Mouse (Mus musculus) testis, adult 2 months (tissue): ENCODE data around the gene Rdh16f2. TPM values are rescaled to one million over a fixed set of nuclear protein-coding genes. Genes with fewer than 3 reads are reported as not detected.

Experiments
- H3K27ac ChIP-seq: fragments of 200-500 bp; 2 replicates; pipeline ENCODE4 v1.5.1; 2012; ENCODE audit warnings: low read depth, low read length; ENCODE audit not compliant: control insufficient read depth, insufficient read depth
- H3K27me3 ChIP-seq: fragments of 200-500 bp; 2 replicates; pipeline ENCODE4 v1.6.1; 2012; ENCODE audit warnings: mild to moderate bottlenecking, low read length, moderate library complexity; ENCODE audit not compliant: control insufficient read depth, insufficient read depth
- H3K36me3 ChIP-seq: fragments of 200-500 bp; 2 replicates; pipeline ENCODE4 v1.6.1; 2012; ENCODE audit warnings: mild to moderate bottlenecking, low read length; ENCODE audit not compliant: control insufficient read depth, insufficient read depth
- H3K4me1 ChIP-seq: fragments of 200-500 bp; 2 replicates; pipeline ENCODE4 v1.6.1; 2012; ENCODE audit warnings: low read length; ENCODE audit not compliant: control insufficient read depth, insufficient read depth
- H3K4me3 ChIP-seq: fragments of 200-500 bp; 2 replicates; pipeline ENCODE4 v1.5.1; 2012; ENCODE audit warnings: low read depth, mild to moderate bottlenecking, low read length, moderate library complexity, mixed read lengths; ENCODE audit not compliant: control insufficient read depth
- CTCF ChIP-seq: fragments of 200-500 bp; IDR thresholded peaks from 2 replicates; pipeline ENCODE4 v1.5.1; 2012; ENCODE audit warnings: low read depth, mild to moderate bottlenecking, inconsistent platforms, low read length, moderate library complexity; ENCODE audit not compliant: control insufficient read depth, insufficient read depth, insufficient replicate concordance
- POLR2A ChIP-seq: fragments of 200-500 bp; IDR thresholded peaks from 2 replicates; pipeline ENCODE4 v1.6.1; 2012; ENCODE audit warnings: low read depth, mild to moderate bottlenecking, inconsistent platforms, low read length, moderate library complexity; ENCODE audit not compliant: control insufficient read depth
- polyA plus RNA-seq: library from polyadenylated mRNA; depleted of rRNA; stranded (reverse); fragments of >200 nt; gene quantifications from 2 replicates; pipeline ENCODE4 v1.2.3, GENCODE M21; 2012

Gene Rdh16f2
- polyA plus RNA-seq, 1 experiment = 0.23 TPM

GRCm38 (mm10) chr10:127896705-127897104 is 30.4 kb downstream of the Rdh16f2 start:
- no peak for TF ChIP-seq CTCF
- TF ChIP-seq POLR2A = no peak
- no peaks in the 10 kb centered on the region for H3K36me3 ChIP-seq

GRCm38 (mm10) chr10:127897506-127897905 is 31.2 kb downstream of the Rdh16f2 start:
- no peaks in the 10 kb centered on the region for H3K36me3 ChIP-seq
- no peaks in the 10 kb centered on the region for H3K4me1 ChIP-seq
- no peaks in the 10 kb centered on the region for H3K27me3 ChIP-seq
- no peak overlapping the region for H3K27ac ChIP-seq
- H3K4me3 ChIP-seq = no peak overlapping the region
- TF ChIP-seq POLR2A (no peak), CTCF (no peak)

More at GRCm38 (mm10) chr10:127896705-127897104, 30.4 kb downstream of the Rdh16f2 start:
- H3K4me3 ChIP-seq = no peak overlapping the region
- no peaks in the 10 kb centered on the region for H3K27me3 ChIP-seq
- H3K4me1 ChIP-seq = no peaks in the 10 kb centered on the region
- no peak overlapping the region for H3K27ac ChIP-seq

GRCm38 (mm10) chr10:127898218-127898617 is 31.9 kb downstream of the Rdh16f2 start, which contains the start of gene Sdr9c7:
TSS of gene Sdr9c7 (plus strand) at chr10:127898518.
- Histone ChIP-seq H3K4me3 (no peak within 1 kb of the TSS), H3K4me1 (peaks cover 2% of the 10 kb centered on the region; the same call in 1 of the 2 replicates), H3K27ac (no peak within 1 kb of the TSS), H3K27me3 (no peaks in the 10 kb centered on the region), H3K36me3 (no peaks in the 10 kb centered on the region)
- TF ChIP-seq CTCF = no peak

- Histone ChIP-seq H3K27ac (no peak overlapping the region), H3K27me3 (no peaks in the 10 kb centered on the region), H3K4me3 (no peak overlapping the region), H3K36me3 (no peaks in the 10 kb centered on the region), H3K4me1 (peaks cover 5% of the 10 kb centered on the region)
- TF ChIP-seq CTCF = no peak
- no peak for TF ChIP-seq POLR2A
Measured at GRCm38 (mm10) chr10:127899783-127900182, 33.5 kb downstream of the Rdh16f2 start.

GRCm38 (mm10) chr10:127901751-127902150 is 35.5 kb downstream of the Rdh16f2 start:
- Histone ChIP-seq H3K27me3 (no peaks in the 10 kb centered on the region), H3K27ac (no peak overlapping the region), H3K36me3 (no peaks in the 10 kb centered on the region), H3K4me3 (no peak overlapping the region), H3K4me1 (peaks cover 5% of the 10 kb centered on the region)
- no peak for TF ChIP-seq POLR2A
- TF ChIP-seq CTCF = no peak

DNA sequence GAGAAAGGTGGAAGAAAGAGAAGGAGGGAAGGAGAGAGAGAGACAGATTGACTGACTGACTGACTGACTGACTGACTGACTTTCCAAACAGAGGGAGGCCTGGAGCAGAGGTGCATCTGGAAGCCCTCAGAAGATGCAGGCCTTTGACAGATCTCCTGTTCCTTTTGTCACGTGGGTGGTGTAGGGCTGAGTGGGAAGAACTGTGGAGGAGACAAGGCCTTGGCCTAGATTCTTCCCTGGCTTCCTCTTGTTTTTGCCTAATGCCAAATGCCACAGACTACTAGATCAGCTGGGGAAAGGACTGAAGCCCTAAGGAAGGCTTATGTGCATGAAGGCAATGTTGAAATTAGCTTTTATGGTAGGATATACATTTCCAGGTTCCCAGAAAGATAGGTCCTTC is 36.8 kb downstream of the Rdh16f2 start:
- no peaks in the 10 kb centered on the region for H3K27me3 ChIP-seq
- no peak overlapping the region; the same call in none of the 2 replicates for H3K27ac ChIP-seq
- no peaks in the 10 kb centered on the region for H3K36me3 ChIP-seq
- peaks cover 5% of the 10 kb centered on the region for H3K4me1 ChIP-seq
- TF ChIP-seq CTCF = no peak
- TF ChIP-seq POLR2A = no peak
- H3K4me3 ChIP-seq = no peak overlapping the region

GRCm38 (mm10) chr10:127904718-127905446 is 38.6 kb downstream of the Rdh16f2 start:
- Histone ChIP-seq H3K27me3 (no peaks in the 10 kb centered on the region), H3K36me3 (no peaks in the 10 kb centered on the region), H3K27ac (peak overlapping the region; percentile 16; the same call in 1 of the 2 replicates), H3K4me1 (peaks cover 5% of the 10 kb centered on the region), H3K4me3 (peak overlapping the region; percentile 7)
- TF ChIP-seq CTCF = no peak
- no peak for TF ChIP-seq POLR2A
